Mouse (Mus musculus) ES-E14 (cell line): Measurements from ENCODE around the gene Dhx8.

Experiments
- CHD2 ChIP-seq: IDR thresholded peaks from 2 replicates; pipeline ENCODE4 v1.6.1; 2014; ENCODE audit warnings: mild to moderate bottlenecking, low read depth, low read length, inconsistent platforms
- MAFK ChIP-seq: IDR thresholded peaks from 2 replicates; pipeline ENCODE4 v1.6.1; 2014; ENCODE audit warnings: mild to moderate bottlenecking, low read depth, low read length, inconsistent platforms; ENCODE audit not compliant: insufficient read depth
- ZC3H11A ChIP-seq: IDR thresholded peaks from 2 replicates; pipeline ENCODE4 v1.6.1; 2012; ENCODE audit warnings: low read depth, mild to moderate bottlenecking, inconsistent platforms, low read length, borderline replicate concordance
- ZNF384 ChIP-seq: IDR thresholded peaks from 2 replicates; pipeline ENCODE4 v1.6.1; 2012; ENCODE audit warnings: low read depth, low read length, inconsistent platforms

GRCm38 (mm10) chr11:101690326-101690725 is 42.4 kb upstream of the Dhx8 start:
- TF ChIP-seq ZC3H11A (no peak), ZNF384 (no peak), CHD2 (no peak), MAFK (no peak)
